Mouse (Mus musculus) lung, postnatal 0 days (tissue): ENCODE measurements around the gene Scimp.

Experiments
- CTCF ChIP-seq: IDR thresholded peaks from 2 replicates; pipeline ENCODE4 v1.5.1; 2016; ENCODE audit warnings: antibody characterized with exemption, mild to moderate bottlenecking
- EP300 ChIP-seq: IDR thresholded peaks from 2 replicates; pipeline ENCODE4 v1.6.1; 2016; ENCODE audit warnings: antibody characterized with exemption, mild to moderate bottlenecking, control low read depth

- TF ChIP-seq CTCF (no peak), EP300 (no peak)
Observed at GRCm38 (mm10) chr11:70816770-70817169, 4.4 kb upstream of the Scimp start.
